Mouse (Mus musculus) limb, embryonic 14.5 days (tissue): ENCODE measurements around the gene Abcc6. TPM values are rescaled to one million over a fixed set of nuclear protein-coding genes. Genes with fewer than 3 reads are reported as not detected.

Source experiments
- ATAC-seq: fragments of 200-750 bp; cut with Nextera tagmentation; 2 replicates; pipeline ENCODE4 v1.8.0; 2017; ENCODE audit warnings: low read depth, moderate number of reproducible peaks, moderate TSS enrichment; ENCODE audit not compliant: low FRiP score
- DNase-seq: peaks from one replicate; pipeline ENCODE4 v3.0.0-alpha.2; 2015; ENCODE audit warnings: low spot score
- H3K27ac ChIP-seq: fragments of 300-500 bp; sonication (generic); replicated peaks from 2 replicates; pipeline ENCODE4 v1.5.1; 2014; ENCODE audit warnings: low read depth, mild to moderate bottlenecking, low read length, moderate library complexity, mixed read lengths
- H3K27me3 ChIP-seq: fragments of 300-500 bp; sonication (generic); 2 replicates; pipeline ENCODE4 v1.6.1; 2014; ENCODE audit warnings: low read length, mixed read lengths; ENCODE audit not compliant: control insufficient read depth, insufficient read depth
- H3K36me3 ChIP-seq: fragments of 300-500 bp; sonication (generic); 2 replicates; pipeline ENCODE4 v1.6.1; 2014; ENCODE audit warnings: mild to moderate bottlenecking, low read length, moderate library complexity, mixed read lengths; ENCODE audit not compliant: control insufficient read depth, insufficient read depth
- H3K4me1 ChIP-seq: fragments of 300-500 bp; sonication (generic); 2 replicates; pipeline ENCODE4 v1.6.1; 2014; ENCODE audit warnings: antibody characterized with exemption, low read length, mixed read lengths; ENCODE audit not compliant: control insufficient read depth, insufficient read depth
- H3K4me2 ChIP-seq: fragments of 300-500 bp; sonication (generic); replicated peaks from 2 replicates; pipeline ENCODE4 v1.6.1; 2014; ENCODE audit warnings: low read depth, mild to moderate bottlenecking, low read length, moderate library complexity; ENCODE audit not compliant: severe bottlenecking
- H3K4me3 ChIP-seq: fragments of 300-500 bp; sonication (generic); replicated peaks from 2 replicates; pipeline ENCODE4 v1.5.1; 2014; ENCODE audit warnings: low read length
- H3K9ac ChIP-seq: fragments of 300-500 bp; sonication (generic); 2 replicates; pipeline ENCODE4 v1.6.1; 2014; ENCODE audit warnings: mild to moderate bottlenecking, low read depth, low read length, moderate library complexity; ENCODE audit not compliant: severe bottlenecking
- H3K9me3 ChIP-seq: fragments of 300-500 bp; sonication (generic); 2 replicates; pipeline ENCODE4 v1.6.1; 2016; ENCODE audit warnings: low read length; ENCODE audit not compliant: control insufficient read depth
- POLR2A ChIP-seq: fragments of 200-500 bp; IDR thresholded peaks from 2 replicates; pipeline ENCODE4 v1.8.0; 2012; ENCODE audit warnings: inconsistent platforms, mild to moderate bottlenecking, moderate library complexity, borderline replicate concordance; ENCODE audit not compliant: insufficient read depth, insufficient read length; ENCODE audit errors: extremely low read depth
- WGBS: fragments of 180-500 bp; shearing (Covaris S2); extraction: QIAGEN DNeasy Blood & Tissue Kit; methylation state at CpG from one replicate; pipeline ENCODE4 v1.1.7; 2014; 5-methylcytosine and 5-hydroxymethylcytosine counted together
- polyA plus RNA-seq, 2 experiments: library from polyadenylated mRNA; depleted of rRNA in 1 of 2; stranded (reverse) in 1 of 2; unstranded in 1 of 2; fragments of >200 nt; fragmentation: Nextera tagmentation in 1 of 2; extraction: Ambion mirVana in 1 of 2; gene quantifications; 2 replicates each; pipeline versions ENCODE4 v1.2.1 to v1.2.3; 2012 to 2014

Abcc6 gene
- polyA plus RNA-seq, 2 experiments: 0.18 to 1.2 TPM

DNA sequence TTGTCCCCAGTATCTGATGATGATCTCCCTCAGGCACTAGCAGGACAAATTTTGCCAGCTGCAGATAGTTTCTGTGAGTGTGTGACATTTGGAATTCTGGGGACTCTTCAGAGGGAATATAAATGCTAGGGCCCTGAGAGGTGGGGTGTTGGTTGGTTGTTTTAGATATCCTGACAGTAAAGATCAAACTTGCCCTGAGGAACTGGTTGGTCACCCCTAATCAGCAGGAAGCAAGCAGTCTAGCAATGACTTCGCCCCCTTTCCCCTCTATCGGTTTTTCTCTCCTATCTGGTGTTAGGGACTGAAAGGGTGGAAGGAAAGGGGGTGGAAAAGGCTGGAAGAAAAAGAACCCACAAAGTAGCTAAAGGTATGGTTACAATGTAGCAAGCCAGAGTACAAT is 5.4 kb upstream of the Abcc6 start:
- H3K9ac ChIP-seq: no peak overlapping the region

DNA sequence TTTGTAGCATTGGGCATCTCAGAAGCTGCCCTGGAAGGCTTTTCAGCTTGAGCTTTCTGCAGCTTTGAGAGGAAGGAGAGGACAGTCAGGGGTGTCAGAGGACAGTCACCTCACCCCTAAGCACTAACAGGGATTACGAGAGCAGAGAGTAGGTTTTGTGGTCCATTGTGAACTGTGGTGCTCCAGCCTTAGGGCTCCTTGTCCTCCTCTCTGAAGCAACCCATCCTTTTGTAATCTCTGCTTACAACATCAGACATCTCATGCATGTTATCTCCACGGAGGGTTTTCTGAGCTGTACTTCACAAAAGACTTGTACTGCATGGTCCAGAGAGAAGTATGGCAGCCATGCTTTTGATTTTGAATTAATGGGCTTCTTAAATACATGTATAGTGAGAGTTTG is 4.9 kb upstream of the Abcc6 start:
- 91% methylated on average over 2 of the region's 2 CpGs for WGBS
- Histone ChIP-seq H3K4me1 (peaks cover 10% of the 10 kb centered on the region; the same call in 1 of the 2 replicates), H3K27ac (no peak overlapping the region), H3K36me3 (peaks cover 16% of the 10 kb centered on the region; the same call in 1 of the 2 replicates), H3K9me3 (no peaks in the 10 kb centered on the region), H3K9ac (no peak overlapping the region), H3K4me2 (peak overlapping the region; percentile 84), H3K27me3 (no peaks in the 10 kb centered on the region), H3K4me3 (no peak overlapping the region)
- ATAC-seq: no peak
- no peak for DNase-seq
- TF ChIP-seq POLR2A: no peak

More for the DNA sequence above, 5.4 kb upstream of the Abcc6 start:
- Histone ChIP-seq H3K27ac (no peak overlapping the region), H3K4me3 (no peak overlapping the region), H3K27me3 (no peaks in the 10 kb centered on the region), H3K4me2 (no peak overlapping the region), H3K4me1 (peaks cover 10% of the 10 kb centered on the region; the same call in 1 of the 2 replicates), H3K9me3 (no peaks in the 10 kb centered on the region), H3K36me3 (peaks cover 19% of the 10 kb centered on the region)
- no peak for TF ChIP-seq POLR2A
- ATAC-seq (no peak), DNase-seq (no peak)
- WGBS: 89% methylated on average over 2 of the region's 2 CpGs

DNA sequence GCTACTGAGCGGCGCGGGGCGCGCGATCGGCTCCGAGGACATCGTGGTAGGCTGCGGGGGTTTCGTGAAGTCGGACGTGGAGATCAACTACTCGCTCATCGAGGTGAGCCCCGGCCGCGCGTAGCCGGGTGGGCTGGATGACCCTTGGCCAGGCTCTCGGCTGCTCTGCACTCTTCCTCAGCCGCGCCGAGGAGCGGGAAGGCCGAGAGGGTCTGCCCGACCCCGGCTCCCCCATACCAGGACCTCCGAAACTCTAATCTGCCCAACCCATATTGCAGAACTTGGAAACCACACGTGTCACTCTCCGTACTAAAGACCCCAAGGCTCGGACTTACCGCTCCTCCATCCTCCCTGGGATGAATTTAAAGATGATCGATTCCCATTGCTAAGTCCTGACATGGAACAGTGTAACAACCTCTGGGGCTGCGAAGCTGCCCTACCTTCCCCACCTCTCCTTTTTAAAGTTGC is 3.8 kb upstream of the Abcc6 start:
- peaks cover 9% of the 10 kb centered on the region; the same call in 1 of the 2 replicates for H3K36me3 ChIP-seq
- no peaks in the 10 kb centered on the region for H3K9me3 ChIP-seq
- H3K4me2 ChIP-seq: peak overlapping the region; percentile 84
- WGBS: 1% methylated on average over 28 of the region's 35 CpGs
- H3K4me3 ChIP-seq: peak overlapping the region; percentile 90
- no peak for TF ChIP-seq POLR2A
- no peaks in the 10 kb centered on the region for H3K27me3 ChIP-seq
- peak overlapping the region; percentile 77 for H3K9ac ChIP-seq
- peaks cover 10% of the 10 kb centered on the region; the same call in 1 of the 2 replicates for H3K4me1 ChIP-seq
- DNase-seq: no peak
- ATAC-seq: no peak
- no peak overlapping the region for H3K27ac ChIP-seq

DNA sequence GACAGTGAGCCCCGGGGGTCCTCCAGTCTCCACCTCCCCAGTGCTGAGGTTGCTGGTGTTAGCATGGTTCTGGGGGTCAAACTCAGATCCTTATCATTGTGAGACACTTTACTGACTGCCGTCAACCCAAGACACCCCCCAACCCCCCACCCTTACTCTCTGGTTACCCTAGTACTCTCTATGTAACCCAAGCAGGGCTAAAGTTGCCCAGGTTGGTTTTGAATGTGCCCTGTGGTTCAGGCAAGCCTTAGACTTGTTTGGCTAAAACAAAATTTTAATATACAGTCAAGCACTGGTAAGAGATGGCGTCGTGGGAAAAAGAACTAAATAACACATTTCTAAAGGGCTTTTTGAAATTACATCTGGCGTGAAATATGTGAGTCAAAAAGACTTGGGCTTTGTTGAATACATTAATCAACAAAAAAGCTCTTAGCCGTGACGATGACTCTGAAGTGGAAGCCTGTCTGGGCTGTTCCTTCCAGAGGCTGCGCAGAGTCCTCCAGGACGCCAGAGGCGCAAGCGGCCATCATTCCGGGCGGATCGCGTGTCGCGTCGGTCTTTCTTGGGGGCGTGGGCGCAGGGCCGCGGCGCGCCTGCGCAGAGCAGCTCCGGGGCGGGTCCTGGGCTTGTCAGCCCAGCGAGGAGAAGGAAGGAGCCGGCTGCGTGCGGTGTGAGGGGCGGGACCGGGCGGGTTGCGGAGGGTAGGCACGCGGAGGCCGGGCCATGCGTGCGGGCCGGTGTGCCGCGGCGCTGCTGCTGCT is 3.2 kb upstream of the Abcc6 start, which contains the start of gene Nomo1:
Gene Nomo1, plus strand, starts transcription at position 590 of the 761 bp plus-strand sequence.
- TF ChIP-seq POLR2A: peak; percentile 59; the same call in 1 of the 2 replicates
- H3K4me3 ChIP-seq: peak within 1 kb of the TSS; percentile 90
- H3K4me1 ChIP-seq: peaks cover 10% of the 10 kb centered on the region; the same call in 1 of the 2 replicates
- no peaks in the 10 kb centered on the region for H3K27me3 ChIP-seq
- no peak within 1 kb of the TSS for H3K27ac ChIP-seq
- WGBS: 12% methylated on average over 20 of the region's 44 CpGs
- DNase-seq: peak; percentile 94
- no peaks in the 10 kb centered on the region for H3K9me3 ChIP-seq
- H3K9ac ChIP-seq: peak within 1 kb of the TSS; percentile 77
- H3K4me2 ChIP-seq: peak within 1 kb of the TSS; percentile 84
- peaks cover 4% of the 10 kb centered on the region; the same call in 1 of the 2 replicates for H3K36me3 ChIP-seq
- ATAC-seq: peak; percentile 93

DNA sequence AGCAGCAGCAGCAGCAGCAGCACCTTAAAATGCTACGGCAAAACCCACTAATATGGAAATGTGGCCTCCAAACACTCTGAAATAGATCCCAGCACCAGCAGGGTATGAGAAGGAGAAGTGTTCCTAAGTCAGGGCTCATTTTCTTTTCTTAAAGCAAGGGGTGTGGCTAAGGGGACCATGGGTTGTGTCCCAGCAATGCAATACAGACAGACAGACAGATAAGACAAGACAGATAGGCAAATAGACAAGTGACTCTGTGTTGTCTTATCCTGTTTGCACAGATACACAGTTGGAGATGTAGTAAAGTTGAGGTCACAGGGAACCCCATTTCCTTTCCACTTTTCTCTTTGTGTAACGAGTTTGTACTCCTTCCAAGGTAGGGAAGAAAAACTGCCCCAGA is 973 bp upstream of the Abcc6 start:
- no peak overlapping the region for H3K9ac ChIP-seq
- DNase-seq: no peak
- WGBS: 73% methylated on average over 2 of the region's 2 CpGs
- no peak for ATAC-seq
- H3K36me3 ChIP-seq: no peaks in the 10 kb centered on the region
- H3K27me3 ChIP-seq: no peaks in the 10 kb centered on the region
- no peak overlapping the region for H3K4me3 ChIP-seq
- no peak overlapping the region for H3K27ac ChIP-seq
- no peak for TF ChIP-seq POLR2A
- H3K4me2 ChIP-seq: no peak overlapping the region
- no peaks in the 10 kb centered on the region for H3K9me3 ChIP-seq
- H3K4me1 ChIP-seq: peaks cover 10% of the 10 kb centered on the region; the same call in 1 of the 2 replicates
